Mouse (Mus musculus): Measurements from ENCODE around the gene Sirt4.

DNA sequence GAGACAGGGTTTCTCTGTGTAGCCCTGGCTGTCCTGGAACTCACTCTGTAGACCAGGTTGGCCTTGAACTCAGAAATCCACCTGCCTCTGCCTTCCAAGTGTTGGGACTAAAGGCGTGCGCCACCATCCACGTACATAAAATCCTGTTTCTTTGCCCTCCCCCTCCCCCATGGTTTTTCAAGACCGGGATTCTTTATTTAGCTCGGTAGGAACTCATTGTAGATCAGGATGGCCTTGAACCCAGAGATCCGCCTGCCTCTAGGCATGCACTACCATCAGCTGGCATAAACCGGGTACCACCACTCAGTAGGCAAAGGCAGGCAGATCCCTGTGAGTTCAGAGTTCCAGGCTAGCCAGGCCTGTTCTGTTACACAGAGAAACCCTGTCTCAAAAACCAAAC, 32.4 kb upstream of the Sirt4 start:
- TF ChIP-seq CTCF (IDR thresholded peaks at IDR 0.05) (no peak), EP300 (IDR thresholded peaks at IDR 0.05) (no peak)
